In genomic region chr5:121220732-121221301, GRCm38 (mm10) we compare ENCODE assay signal across 8 mouse cellular contexts. TPM values are rescaled to one million over a fixed set of nuclear protein-coding genes. Genes with fewer than 3 reads are reported as not detected.
DNase-seq lines count a peak whose midpoint lies in the region; ATAC-seq and TF ChIP-seq lines count a peak whose summit lies in the region.

No protein-coding gene starts in this region.

- no peaks in the 10 kb centered on the region for H3K27me3 ChIP-seq in forebrain, embryonic 15.5 days
- H3K27me3 ChIP-seq in intestine, embryonic 15.5 days (replicated peaks), result no peaks in the 10 kb centered on the region
- no peaks in the 10 kb centered on the region for H3K27me3 ChIP-seq in liver, embryonic 14.5 days (ENCODE audit: control insufficient read depth, insufficient read depth, low read length)
- no peaks in the 10 kb centered on the region for H3K27me3 ChIP-seq in neural tube, embryonic 11.5 days (ENCODE audit: control insufficient read depth, insufficient read depth, low read length)

- under 1% methylated on average over 37 of the region's 38 CpGs for WGBS in forebrain, embryonic 15.5 days
- WGBS in intestine, embryonic 15.5 days, result under 1% methylated on average over 37 of the region's 38 CpGs
- under 1% methylated on average over 32 of the region's 38 CpGs for WGBS in liver, embryonic 14.5 days (ENCODE audit: insufficient replicate concordance)
- WGBS in neural tube, embryonic 11.5 days, result under 1% methylated on average over 22 of the region's 38 CpGs

- H3K4me2 ChIP-seq in forebrain, embryonic 15.5 days (replicated peaks), result peak overlapping the region; percentile 84
- H3K4me2 ChIP-seq in intestine, embryonic 15.5 days (replicated peaks), result peak overlapping the region; percentile 75
- H3K4me2 ChIP-seq in liver, embryonic 14.5 days (ENCODE audit: low read depth), result peak overlapping the region; percentile 82
- peak overlapping the region; percentile 72 for H3K4me2 ChIP-seq in neural tube, embryonic 11.5 days (ENCODE audit: low read depth)

- no peaks in the 10 kb centered on the region for H3K36me3 ChIP-seq in forebrain, embryonic 15.5 days
- H3K36me3 ChIP-seq in intestine, embryonic 15.5 days, result no peaks in the 10 kb centered on the region
- peaks cover 8% of the 10 kb centered on the region; the same call in 1 of the 2 replicates for H3K36me3 ChIP-seq in liver, embryonic 14.5 days (replicated peaks; ENCODE audit: control insufficient read depth, insufficient read depth, low read depth)
- H3K36me3 ChIP-seq in neural tube, embryonic 11.5 days (ENCODE audit: control insufficient read depth, insufficient read depth, low read length), result no peaks in the 10 kb centered on the region

- intact Hi-C loops in left cerebral cortex, adult 2 months (cut with DNase I), result loop anchor here (5.0 kb wide), 1 partner anchor 166 kb away; the partner anchor contains the start of gene Trafd1

- peak; percentile 48 for ATAC-seq in forebrain, embryonic 15.5 days (replicated peaks)
- ATAC-seq in intestine, embryonic 15.5 days, result peak; percentile 64
- ATAC-seq in liver, embryonic 14.5 days (ENCODE audit: insufficient read depth), result peak; percentile 17
- peak; percentile 36 for ATAC-seq in neural tube, embryonic 11.5 days (ENCODE audit: insufficient read depth, low FRiP score, low TSS enrichment)

- no peak for TF ChIP-seq CTCF in left cerebral cortex, adult 2 months (IDR thresholded peaks at IDR 0.05)
- TF ChIP-seq CTCF in liver, embryonic 14.5 days (IDR thresholded peaks at IDR 0.05; ENCODE audit: low read depth), result no peak

- H3K4me3 ChIP-seq in left cerebral cortex, adult 2 months, result peak overlapping the region; percentile 93
- H3K4me3 ChIP-seq in forebrain, embryonic 15.5 days, result peak overlapping the region; percentile 99
- peak overlapping the region; percentile 97 for H3K4me3 ChIP-seq in intestine, embryonic 15.5 days (replicated peaks)
- H3K4me3 ChIP-seq in liver, embryonic 14.5 days (ENCODE audit: insufficient read depth in 1 of 2, low read depth in 2 of 2, low read length in 2 of 2), result peak overlapping the region; percentile 83 to 100
- H3K4me3 ChIP-seq in neural tube, embryonic 11.5 days (ENCODE audit: low read depth, low read length), result peak overlapping the region; percentile 75

- peaks cover 27% of the 10 kb centered on the region for H3K4me1 ChIP-seq in forebrain, embryonic 15.5 days
- H3K4me1 ChIP-seq in intestine, embryonic 15.5 days (replicated peaks), result peaks cover 4% of the 10 kb centered on the region; the same call in 1 of the 2 replicates
- peaks cover 46 to 47% of the 10 kb centered on the region in 2 experiments for H3K4me1 ChIP-seq in liver, embryonic 14.5 days (replicated peaks; ENCODE audit: control insufficient read depth in 2 of 2, insufficient read depth in 2 of 2, low read length in 1 of 2)
- H3K4me1 ChIP-seq in neural tube, embryonic 11.5 days (ENCODE audit: control insufficient read depth, insufficient read depth, low read length), result 0 out of 2 replicates have a peak, but pooled peaks cover 2% of the 10 kb centered on the region

- peak overlapping the region; percentile 91 for H3K27ac ChIP-seq in left cerebral cortex, adult 2 months
- H3K27ac ChIP-seq in forebrain, embryonic 15.5 days (replicated peaks), result peak overlapping the region; percentile 96
- peak overlapping the region; percentile 86 for H3K27ac ChIP-seq in intestine, embryonic 15.5 days
- H3K27ac ChIP-seq in liver, embryonic 14.5 days, result peak overlapping the region; percentile 76
- peak overlapping the region; percentile 85 for H3K27ac ChIP-seq in neural tube, embryonic 11.5 days (ENCODE audit: low read depth, low read length)

- DNase-seq in left cerebral cortex, adult 2 months (ENCODE audit: extremely low spot score in 1 of 2, low spot score in 2 of 2), result peak; percentile 35 to 38
- DNase-seq in left cerebral cortex, adult 11 months (ENCODE audit: low spot score), result no peak
- peak; percentile 42 for DNase-seq in cerebellum, adult 11 months
- DNase-seq in liver, embryonic 14.5 days (ENCODE audit: low read depth in 3 of 3, low spot score in 3 of 3), result no peak
- DNase-seq in neural tube, embryonic 11.5 days (ENCODE audit: low spot score), result peak; percentile 46
- no peak for DNase-seq in ovary, postnatal 36 days (ENCODE audit: low spot score)

- peak overlapping the region; percentile 95 for H3K9ac ChIP-seq in forebrain, embryonic 15.5 days (replicated peaks)
- peak overlapping the region; percentile 94 for H3K9ac ChIP-seq in intestine, embryonic 15.5 days
- H3K9ac ChIP-seq in liver, embryonic 14.5 days (replicated peaks), result peak overlapping the region; percentile 92
- H3K9ac ChIP-seq in neural tube, embryonic 11.5 days (ENCODE audit: low read length), result peak overlapping the region; percentile 93

- TF ChIP-seq EP300 in liver, embryonic 14.5 days (IDR thresholded peaks at IDR 0.05; ENCODE audit: low read depth), result no peak

- no peaks in the 10 kb centered on the region for H3K9me3 ChIP-seq in forebrain, embryonic 15.5 days
- no peaks in the 10 kb centered on the region for H3K9me3 ChIP-seq in intestine, embryonic 15.5 days
- no peaks in the 10 kb centered on the region for H3K9me3 ChIP-seq in liver, embryonic 14.5 days (ENCODE audit: control insufficient read depth, low read length)
- no peaks in the 10 kb centered on the region for H3K9me3 ChIP-seq in neural tube, embryonic 11.5 days (ENCODE audit: control insufficient read depth, low read length)

RNA-seq across cellular contexts. Expression of gene Hectd4, which starts 0.8 kb away (rescaled TPM):
- total RNA-seq in left cerebral cortex, adult 2 months (2021), result 100 to 1,000 TPM; 186 to 205 TPM
- polyA plus RNA-seq in forebrain, embryonic 15.5 days (2015; fragmentation: Nextera tagmentation; extraction: Ambion mirVana), result 18.1 and 20.8 TPM in 2 replicates
- 3.9 and 4.2 TPM in 2 replicates for polyA plus RNA-seq in intestine, embryonic 15.5 days (2015; fragmentation: Nextera tagmentation; extraction: Ambion mirVana)
- 15.8 and 16.1 TPM in 2 replicates for polyA plus RNA-seq in liver, embryonic 14.5 days (2012; rRNA removed)
- polyA plus RNA-seq in liver, embryonic 14.5 days (2014; fragmentation: Nextera tagmentation; extraction: Ambion mirVana), result 11.1 and 11.2 TPM in 2 replicates
- polyA plus RNA-seq in neural tube, embryonic 11.5 days (2014; fragmentation: Nextera tagmentation; extraction: Ambion mirVana), result 11.7 and 12.5 TPM in 2 replicates

RNA-seq across cellular contexts. Expression of gene Rpl6, which starts 16.5 kb away (rescaled TPM):
- total RNA-seq in left cerebral cortex, adult 2 months (2021), result 100 to 1,000 TPM; 412 to 420 TPM
- 398 and 410 TPM in 2 replicates for polyA plus RNA-seq in forebrain, embryonic 15.5 days (2015; fragmentation: Nextera tagmentation; extraction: Ambion mirVana)
- 589 and 659 TPM in 2 replicates for polyA plus RNA-seq in intestine, embryonic 15.5 days (2015; fragmentation: Nextera tagmentation; extraction: Ambion mirVana)
- 403 and 658 TPM in 2 replicates for polyA plus RNA-seq in liver, embryonic 14.5 days (2012; rRNA removed)
- polyA plus RNA-seq in liver, embryonic 14.5 days (2014; fragmentation: Nextera tagmentation; extraction: Ambion mirVana), result 477 and 488 TPM in 2 replicates
- 598 and 627 TPM in 2 replicates for polyA plus RNA-seq in neural tube, embryonic 11.5 days (2014; fragmentation: Nextera tagmentation; extraction: Ambion mirVana)

RNA-seq across cellular contexts. Expression of gene Ptpn11, which starts 29.6 kb away (rescaled TPM):
- total RNA-seq in left cerebral cortex, adult 2 months (2021), result 10 to 100 TPM; 95.4 to 96.8 TPM
- 25.9 and 26.1 TPM in 2 replicates for polyA plus RNA-seq in forebrain, embryonic 15.5 days (2015; fragmentation: Nextera tagmentation; extraction: Ambion mirVana)
- 19.8 and 20.1 TPM in 2 replicates for polyA plus RNA-seq in intestine, embryonic 15.5 days (2015; fragmentation: Nextera tagmentation; extraction: Ambion mirVana)
- 10.4 and 13.7 TPM in 2 replicates for polyA plus RNA-seq in liver, embryonic 14.5 days (2012; rRNA removed)
- polyA plus RNA-seq in liver, embryonic 14.5 days (2014; fragmentation: Nextera tagmentation; extraction: Ambion mirVana), result 10.0 and 11.5 TPM in 2 replicates
- polyA plus RNA-seq in neural tube, embryonic 11.5 days (2014; fragmentation: Nextera tagmentation; extraction: Ambion mirVana), result 23.3 and 26.4 TPM in 2 replicates

Comparison
In these comparisons a context has a peak if more than half of its experiments do, and no peak if none do; other contexts are left out.
1. DNase-seq: peak in left cerebral cortex, adult 2 months (2 of 2), cerebellum, adult 11 months (single experiment) and neural tube, embryonic 11.5 days (single experiment); none in left cerebral cortex, adult 11 months (single experiment), liver, embryonic 14.5 days (0 of 3) and ovary, postnatal 36 days (single experiment).
2. Peak in every context shown above with its lines, with median percentiles within 50 percentile points of each other: H3K27ac ChIP-seq, H3K4me3 ChIP-seq, ATAC-seq, H3K4me2 ChIP-seq and H3K9ac ChIP-seq.